Mouse (Mus musculus): Measurements from ENCODE around the gene Slc41a3. TPM values are rescaled to one million over a fixed set of nuclear protein-coding genes. Genes with fewer than 3 reads are reported as not detected.

Gene Slc41a3
- polyA plus RNA-seq, 1 experiment from 2014 or later = 5.6 TPM

DNA sequence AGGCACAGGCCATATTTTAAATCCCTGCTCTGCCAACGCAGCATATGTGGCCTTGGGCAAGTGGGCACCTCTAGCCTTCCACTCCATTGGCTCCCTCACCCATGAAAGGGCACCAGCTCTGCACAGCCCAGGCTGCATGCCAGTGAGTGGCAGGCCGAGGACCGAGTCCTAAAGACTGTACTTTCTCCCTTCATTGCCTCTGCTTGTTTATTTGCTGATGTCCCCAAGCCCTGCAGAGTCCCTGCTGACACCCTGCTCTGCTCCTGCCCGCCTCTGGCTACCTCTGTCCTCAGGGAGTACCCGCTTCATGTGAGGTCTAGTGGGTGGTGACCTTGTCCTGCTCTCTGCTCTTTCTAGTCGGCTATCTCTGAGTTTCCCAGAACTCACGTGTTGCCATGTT, 1.4 kb upstream of the Slc41a3 start:
- Histone ChIP-seq H3K4me2 (ENCODE audit: low read length) (no peak overlapping the region), H3K9me3 (replicated peaks; ENCODE audit: low read length) (no peaks in the 10 kb centered on the region), H3K36me3 (ENCODE audit: insufficient read depth, low read length) (no peaks in the 10 kb centered on the region), H3K4me3 (replicated peaks; ENCODE audit: low read depth, low read length) (no peak overlapping the region), H3K9ac (ENCODE audit: low read depth, low read length) (no peak overlapping the region), H3K4me1 (replicated peaks; ENCODE audit: insufficient read depth, low read length) (0 out of 2 replicates have a peak, but pooled peaks cover 7% of the 10 kb centered on the region), H3K27me3 (ENCODE audit: insufficient read depth, low read length) (no peaks in the 10 kb centered on the region), H3K27ac (no peak overlapping the region)
- ATAC-seq (replicated peaks; ENCODE audit: low FRiP score, low read depth) (no peak), DNase-seq (ENCODE audit: low spot score) (no peak)
- no peak for TF ChIP-seq CTCF (IDR thresholded peaks at IDR 0.05; ENCODE audit: low read depth)
- WGBS = 62% methylated on average over 7 of the region's 7 CpGs

DNA sequence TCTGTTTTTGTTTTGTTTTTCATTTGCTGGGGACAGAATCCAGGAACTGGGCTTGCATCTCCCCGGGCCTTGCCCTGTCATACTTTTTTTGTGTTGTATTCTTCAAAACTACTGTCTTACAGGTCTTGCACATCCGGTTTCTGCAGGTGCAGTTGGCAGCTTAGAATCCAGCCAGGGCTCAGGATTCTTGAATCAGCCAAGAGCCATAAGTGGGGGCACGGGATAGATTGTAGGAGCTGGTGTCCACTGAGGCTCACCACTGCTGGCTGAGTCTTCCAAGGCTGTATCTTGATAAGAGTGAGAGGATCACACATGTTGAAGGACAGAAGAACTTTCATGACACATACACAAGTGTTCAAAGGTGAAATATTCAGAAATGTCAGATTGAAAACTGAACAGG, 395 bp upstream of the Slc41a3 start:
- 62% methylated on average over 3 of the region's 3 CpGs for WGBS
- DNase-seq (ENCODE audit: low spot score) (no peak), ATAC-seq (replicated peaks; ENCODE audit: low FRiP score, low read depth) (no peak)
- Histone ChIP-seq H3K9ac (ENCODE audit: low read depth, low read length) (no peak overlapping the region), H3K27me3 (ENCODE audit: insufficient read depth, low read length) (no peaks in the 10 kb centered on the region), H3K4me3 (replicated peaks; ENCODE audit: low read depth, low read length) (no peak overlapping the region), H3K4me2 (ENCODE audit: low read length) (no peak overlapping the region; the same call in 1 of the 2 replicates), H3K9me3 (replicated peaks; ENCODE audit: low read length) (no peaks in the 10 kb centered on the region), H3K27ac (no peak overlapping the region), H3K4me1 (replicated peaks; ENCODE audit: insufficient read depth, low read length) (0 out of 2 replicates have a peak, but pooled peaks cover 7% of the 10 kb centered on the region), H3K36me3 (ENCODE audit: insufficient read depth, low read length) (no peaks in the 10 kb centered on the region)
- TF ChIP-seq CTCF (IDR thresholded peaks at IDR 0.05; ENCODE audit: low read depth) = no peak

GRCm38 (mm10) chr6:90605298-90605665, 757 bp downstream of the Slc41a3 start:
- no peak overlapping the region for H3K27ac ChIP-seq
- WGBS = 10% methylated on average over 5 of the region's 5 CpGs

DNA sequence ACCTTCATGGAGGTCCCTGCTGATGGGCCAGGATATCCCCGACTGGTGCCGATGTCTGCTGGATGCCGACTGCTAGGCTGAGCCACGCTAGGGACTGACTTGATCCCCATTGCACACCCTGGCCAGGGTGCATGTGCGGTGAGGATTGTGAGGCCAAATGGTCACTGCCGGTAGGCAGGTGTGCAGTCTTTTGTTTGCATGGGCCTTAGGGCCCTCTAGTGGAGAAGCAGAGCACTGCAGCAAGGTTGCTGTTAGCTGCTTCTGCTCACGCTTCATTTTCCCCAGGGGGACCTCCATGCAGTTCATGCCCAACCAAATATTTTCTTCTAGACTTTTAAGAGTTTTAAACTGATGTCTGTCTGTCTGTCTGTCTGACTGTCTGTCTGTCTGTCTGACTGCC, 2.0 kb downstream of the Slc41a3 start:
- Histone ChIP-seq H3K27ac (no peak overlapping the region), H3K4me1 (replicated peaks; ENCODE audit: insufficient read depth, low read length) (0 out of 2 replicates have a peak, but pooled peaks cover 7% of the 10 kb centered on the region), H3K36me3 (ENCODE audit: insufficient read depth, low read length) (no peaks in the 10 kb centered on the region), H3K4me2 (ENCODE audit: low read length) (no peak overlapping the region), H3K9ac (ENCODE audit: low read depth, low read length) (no peak overlapping the region), H3K9me3 (replicated peaks; ENCODE audit: low read length) (no peaks in the 10 kb centered on the region), H3K27me3 (ENCODE audit: insufficient read depth, low read length) (no peaks in the 10 kb centered on the region), H3K4me3 (replicated peaks; ENCODE audit: low read depth, low read length) (no peak overlapping the region)
- TF ChIP-seq CTCF (IDR thresholded peaks at IDR 0.05; ENCODE audit: low read depth) = peak; percentile 85
- 32% methylated on average over 7 of the region's 7 CpGs for WGBS
- DNase-seq (ENCODE audit: low spot score) (peak; percentile 82), ATAC-seq (replicated peaks; ENCODE audit: low FRiP score, low read depth) (no peak)

More at GRCm38 (mm10) chr6:90605298-90605665, 757 bp downstream of the Slc41a3 start:
- no peak for TF ChIP-seq CTCF (IDR thresholded peaks at IDR 0.05; ENCODE audit: low read depth)
- peak overlapping the region; percentile 90 for H3K4me2 ChIP-seq (ENCODE audit: low read length)
- H3K4me1 ChIP-seq (replicated peaks; ENCODE audit: insufficient read depth, low read length) = 0 out of 2 replicates have a peak, but pooled peaks cover 7% of the 10 kb centered on the region
- DNase-seq (ENCODE audit: low spot score) (no peak), ATAC-seq (replicated peaks; ENCODE audit: low FRiP score, low read depth) (no peak)
- H3K36me3 ChIP-seq (ENCODE audit: insufficient read depth, low read length) = no peaks in the 10 kb centered on the region
- H3K4me3 ChIP-seq (replicated peaks; ENCODE audit: low read depth, low read length) = peak overlapping the region; percentile 51
- H3K27me3 ChIP-seq (ENCODE audit: insufficient read depth, low read length) = no peaks in the 10 kb centered on the region
- peak overlapping the region; percentile 61 for H3K9ac ChIP-seq (ENCODE audit: low read depth, low read length)
- H3K9me3 ChIP-seq (replicated peaks; ENCODE audit: low read length) = no peaks in the 10 kb centered on the region

- DNase-seq (ENCODE audit: low spot score) = peak; percentile 88
- no peaks in the 10 kb centered on the region for H3K27me3 ChIP-seq (ENCODE audit: insufficient read depth, low read length)
- no peak overlapping the region for H3K4me2 ChIP-seq (ENCODE audit: low read length)
- no peak overlapping the region for H3K27ac ChIP-seq
- no peaks in the 10 kb centered on the region for H3K9me3 ChIP-seq (replicated peaks; ENCODE audit: low read length)
- no peaks in the 10 kb centered on the region for H3K36me3 ChIP-seq (ENCODE audit: insufficient read depth, low read length)
- H3K4me3 ChIP-seq (replicated peaks; ENCODE audit: low read depth, low read length) = no peak overlapping the region
- TF ChIP-seq CTCF (IDR thresholded peaks at IDR 0.05; ENCODE audit: low read depth) = peak; percentile 86
- 13% methylated on average over 5 of the region's 5 CpGs for WGBS
- H3K9ac ChIP-seq (ENCODE audit: low read depth, low read length) = no peak overlapping the region
- ATAC-seq (replicated peaks; ENCODE audit: low FRiP score, low read depth) = no peak
- H3K4me1 ChIP-seq (replicated peaks; ENCODE audit: insufficient read depth, low read length) = 0 out of 2 replicates have a peak, but pooled peaks cover 7% of the 10 kb centered on the region
These were observed 2.7 kb downstream of the Slc41a3 start for GRCm38 (mm10) chr6:90607196-90607595.

GRCm38 (mm10) chr6:90608186-90608585, 3.7 kb downstream of the Slc41a3 start:
- ATAC-seq (replicated peaks; ENCODE audit: low FRiP score, low read depth) = 0 out of 2 replicates have a peak, but pooled peaks have one; percentile 22
- Histone ChIP-seq H3K9ac (ENCODE audit: low read depth, low read length) (no peak overlapping the region), H3K27me3 (ENCODE audit: insufficient read depth, low read length) (no peaks in the 10 kb centered on the region), H3K36me3 (ENCODE audit: insufficient read depth, low read length) (no peaks in the 10 kb centered on the region), H3K27ac (no peak overlapping the region), H3K4me1 (replicated peaks; ENCODE audit: insufficient read depth, low read length) (0 out of 2 replicates have a peak, but pooled peaks cover 7% of the 10 kb centered on the region), H3K4me3 (replicated peaks; ENCODE audit: low read depth, low read length) (no peak overlapping the region), H3K9me3 (replicated peaks; ENCODE audit: low read length) (no peaks in the 10 kb centered on the region), H3K4me2 (ENCODE audit: low read length) (no peak overlapping the region)
- WGBS = 55% methylated on average over 6 of the region's 6 CpGs
- peak; percentile 65 for TF ChIP-seq CTCF (IDR thresholded peaks at IDR 0.05; ENCODE audit: low read depth)
- DNase-seq (ENCODE audit: low spot score) = peak; percentile 70

- Histone ChIP-seq H3K4me3 (replicated peaks; ENCODE audit: low read depth, low read length) (no peak overlapping the region), H3K9me3 (replicated peaks; ENCODE audit: low read length) (no peaks in the 10 kb centered on the region), H3K27me3 (ENCODE audit: insufficient read depth, low read length) (no peaks in the 10 kb centered on the region), H3K27ac (no peak overlapping the region), H3K4me1 (replicated peaks; ENCODE audit: insufficient read depth, low read length) (0 out of 2 replicates have a peak, but pooled peaks cover 7% of the 10 kb centered on the region), H3K36me3 (ENCODE audit: insufficient read depth, low read length) (no peaks in the 10 kb centered on the region), H3K9ac (ENCODE audit: low read depth, low read length) (no peak overlapping the region), H3K4me2 (ENCODE audit: low read length) (no peak overlapping the region)
- 95% methylated on average over 5 of the region's 5 CpGs for WGBS
- no peak for ATAC-seq (replicated peaks; ENCODE audit: low FRiP score, low read depth)
- DNase-seq (ENCODE audit: low spot score) = no peak
- TF ChIP-seq CTCF (IDR thresholded peaks at IDR 0.05; ENCODE audit: low read depth) = no peak
These were observed 5.7 kb downstream of the Slc41a3 start for GRCm38 (mm10) chr6:90610248-90610647.
